Mouse (Mus musculus) ES-E14 (cell line): ENCODE data around the gene Plekhg1.

Experiments used
- HCFC1 ChIP-seq: IDR thresholded peaks from 2 replicates; pipeline ENCODE4 v1.6.1; 2012; ENCODE audit warnings: low read length, inconsistent platforms, borderline replicate concordance; ENCODE audit not compliant: insufficient read depth
- MAFK ChIP-seq: IDR thresholded peaks from 2 replicates; pipeline ENCODE4 v1.6.1; 2014; ENCODE audit warnings: mild to moderate bottlenecking, low read depth, low read length, inconsistent platforms; ENCODE audit not compliant: insufficient read depth
- ZNF384 ChIP-seq: IDR thresholded peaks from 2 replicates; pipeline ENCODE4 v1.6.1; 2012; ENCODE audit warnings: low read depth, low read length, inconsistent platforms

- TF ChIP-seq HCFC1 (no peak), MAFK (no peak), ZNF384 (no peak)
Observed at GRCm38 (mm10) chr10:3718021-3718865, 21.9 kb upstream of the Plekhg1 start.
